Mouse (Mus musculus): ENCODE results near the gene Sorcs3. TPM values are rescaled to one million over a fixed set of nuclear protein-coding genes. Genes with fewer than 3 reads are reported as not detected.

The Sorcs3 gene
- polyA plus RNA-seq, 1 experiment, result not detected

DNA sequence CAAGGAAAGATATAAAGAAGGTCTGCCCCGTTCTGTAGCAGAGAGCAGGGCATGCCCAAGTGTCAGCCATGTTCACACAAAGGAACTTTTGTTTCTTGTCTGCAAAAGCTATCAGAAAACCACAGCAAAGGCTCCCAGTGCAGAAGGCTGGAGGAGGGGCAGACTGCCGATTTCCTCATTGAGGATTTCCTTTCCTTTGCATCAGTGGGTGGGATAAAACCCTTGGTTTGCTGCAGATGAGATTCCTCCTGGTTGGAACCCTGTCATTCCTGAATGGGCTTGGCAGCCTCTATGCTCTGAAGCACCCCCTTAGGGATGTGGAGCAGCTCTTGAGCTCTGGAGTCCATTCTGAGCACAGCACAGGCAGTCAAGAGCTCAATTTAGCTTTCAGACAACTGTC, 223.9 kb downstream of the Sorcs3 start:
- Histone ChIP-seq H3K36me3 (ENCODE audit: control insufficient read depth, insufficient read depth) (no peaks in the 10 kb centered on the region), H3K27me3 (ENCODE audit: control insufficient read depth, insufficient read depth, insufficient read length) (no peaks in the 10 kb centered on the region), H3K79me2 (ENCODE audit: control insufficient read depth, insufficient read depth) (no peaks in the 10 kb centered on the region), H3K4me3 (no peak overlapping the region), H3ac (ENCODE audit: control insufficient read depth, insufficient read length) (no peak overlapping the region), H3K4me2 (ENCODE audit: low read depth) (no peak overlapping the region)
- TF ChIP-seq MAX (IDR thresholded peaks at IDR 0.05; ENCODE audit: low read depth), result no peak
- no peak for TF ChIP-seq SRF (IDR thresholded peaks at IDR 0.05; ENCODE audit: control insufficient read depth, insufficient read length, low read depth)
- no peak for TF ChIP-seq USF1 (IDR thresholded peaks at IDR 0.05; ENCODE audit: low read depth)

DNA sequence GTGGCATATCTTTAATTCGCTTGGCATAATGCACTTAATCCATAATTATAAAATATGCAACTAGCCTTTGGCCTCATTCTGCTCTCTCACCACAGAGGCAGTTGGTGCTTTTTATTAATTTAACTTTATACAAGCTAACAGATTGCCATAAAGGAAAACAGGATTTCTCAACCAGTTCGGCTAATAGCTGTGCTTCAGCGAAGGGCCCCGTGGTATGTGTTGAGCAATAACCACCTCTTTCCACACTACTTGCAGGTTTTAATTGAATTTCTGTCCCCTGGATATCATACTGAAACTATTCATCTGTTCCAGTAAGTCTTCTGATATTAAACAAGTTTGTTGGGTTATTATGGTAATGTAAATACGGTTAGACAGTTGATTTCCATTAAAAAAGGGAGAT, 224.5 kb downstream of the Sorcs3 start:
- H3K36me3 ChIP-seq (ENCODE audit: control insufficient read depth, insufficient read depth), result no peaks in the 10 kb centered on the region
- H3K4me2 ChIP-seq (ENCODE audit: low read depth), result no peak overlapping the region
- no peak overlapping the region for H3K4me3 ChIP-seq
- H3K27me3 ChIP-seq (ENCODE audit: control insufficient read depth, insufficient read depth, insufficient read length), result no peaks in the 10 kb centered on the region
- no peaks in the 10 kb centered on the region for H3K79me2 ChIP-seq (ENCODE audit: control insufficient read depth, insufficient read depth)
- TF ChIP-seq USF1 (IDR thresholded peaks at IDR 0.05; ENCODE audit: low read depth), result no peak
- TF ChIP-seq REST (IDR thresholded peaks at IDR 0.05; ENCODE audit: insufficient read depth, insufficient read length), result no peak
- no peak for TF ChIP-seq CEBPB (IDR thresholded peaks at IDR 0.05; ENCODE audit: insufficient read depth, poor library complexity, severe bottlenecking)
- no peak for TF ChIP-seq MYOD1 (IDR thresholded peaks at IDR 0.05; ENCODE audit: control insufficient read depth in 1 of 3, insufficient read length in 2 of 3, low read depth in 2 of 3)
- TF ChIP-seq E2F4 (IDR thresholded peaks at IDR 0.05; ENCODE audit: insufficient read depth), result no peak
- TF ChIP-seq TCF12 (IDR thresholded peaks at IDR 0.05; ENCODE audit: insufficient read depth, poor library complexity, severe bottlenecking), result no peak
- no peak for TF ChIP-seq MYOG (IDR thresholded peaks at IDR 0.05; ENCODE audit: control insufficient read depth in 1 of 3, insufficient read depth in 1 of 3, insufficient read length in 2 of 3, low read depth in 2 of 3)
- TF ChIP-seq POLR2A (IDR thresholded peaks at IDR 0.05; ENCODE audit: insufficient read length, low read depth), result no peak
- TF ChIP-seq MAX (IDR thresholded peaks at IDR 0.05; ENCODE audit: low read depth), result no peak
- no peak for TF ChIP-seq POLR2AphosphoS2 (IDR thresholded peaks at IDR 0.05; ENCODE audit: insufficient read length, low read depth)
- TF ChIP-seq TCF3 (IDR thresholded peaks at IDR 0.05; ENCODE audit: insufficient read length, low read depth), result no peak
- TF ChIP-seq SRF (IDR thresholded peaks at IDR 0.05; ENCODE audit: control insufficient read depth, insufficient read length, low read depth), result no peak
- H3ac ChIP-seq (ENCODE audit: control insufficient read depth, insufficient read length), result no peak overlapping the region

DNA sequence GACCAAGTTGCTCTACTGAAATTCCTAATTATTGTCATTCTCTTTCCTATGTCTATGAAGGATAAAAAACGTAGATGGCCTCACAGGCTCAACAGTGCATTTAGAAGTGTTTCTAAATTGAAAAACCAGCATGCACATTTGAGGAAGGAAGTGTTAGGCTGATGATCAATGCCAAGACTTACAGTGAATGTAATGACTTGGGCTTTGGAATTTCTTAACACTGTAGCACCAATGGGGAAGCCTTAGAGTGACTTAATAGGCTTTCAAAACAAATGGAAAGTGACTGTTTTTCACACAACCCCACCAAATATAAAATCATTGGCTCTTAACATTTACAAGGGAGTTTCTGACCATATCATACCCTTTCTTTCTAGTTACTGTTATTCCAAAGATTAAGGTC, 232.6 kb downstream of the Sorcs3 start:
- H3K4me2 ChIP-seq (ENCODE audit: low read depth), result no peak overlapping the region
- H3ac ChIP-seq (ENCODE audit: control insufficient read depth, insufficient read length), result no peak overlapping the region
- H3K27me3 ChIP-seq (ENCODE audit: control insufficient read depth, insufficient read depth, insufficient read length), result no peaks in the 10 kb centered on the region
- no peaks in the 10 kb centered on the region for H3K36me3 ChIP-seq (ENCODE audit: control insufficient read depth, insufficient read depth)
- H3K4me3 ChIP-seq, result no peak overlapping the region
- TF ChIP-seq TCF12 (IDR thresholded peaks at IDR 0.05; ENCODE audit: insufficient read depth, poor library complexity, severe bottlenecking) (no peak), POLR2AphosphoS2 (IDR thresholded peaks at IDR 0.05; ENCODE audit: insufficient read length, low read depth) (no peak), MYOD1 (IDR thresholded peaks at IDR 0.05; ENCODE audit: control insufficient read depth in 1 of 3, insufficient read length in 2 of 3, low read depth in 2 of 3) (no peak), CEBPB (IDR thresholded peaks at IDR 0.05; ENCODE audit: insufficient read depth, poor library complexity, severe bottlenecking) (no peak), TCF3 (IDR thresholded peaks at IDR 0.05; ENCODE audit: insufficient read length, low read depth) (no peak), MAX (IDR thresholded peaks at IDR 0.05; ENCODE audit: low read depth) (no peak), SRF (IDR thresholded peaks at IDR 0.05; ENCODE audit: control insufficient read depth, insufficient read length, low read depth) (no peak), REST (IDR thresholded peaks at IDR 0.05; ENCODE audit: insufficient read depth, insufficient read length) (no peak), USF1 (IDR thresholded peaks at IDR 0.05; ENCODE audit: low read depth) (no peak), POLR2A (IDR thresholded peaks at IDR 0.05; ENCODE audit: insufficient read length, low read depth) (no peak), MYOG (IDR thresholded peaks at IDR 0.05; ENCODE audit: control insufficient read depth in 1 of 3, insufficient read depth in 1 of 3, insufficient read length in 2 of 3, low read depth in 2 of 3) (no peak), E2F4 (IDR thresholded peaks at IDR 0.05; ENCODE audit: insufficient read depth) (no peak)
- H3K79me2 ChIP-seq (ENCODE audit: control insufficient read depth, insufficient read depth), result no peaks in the 10 kb centered on the region

DNA sequence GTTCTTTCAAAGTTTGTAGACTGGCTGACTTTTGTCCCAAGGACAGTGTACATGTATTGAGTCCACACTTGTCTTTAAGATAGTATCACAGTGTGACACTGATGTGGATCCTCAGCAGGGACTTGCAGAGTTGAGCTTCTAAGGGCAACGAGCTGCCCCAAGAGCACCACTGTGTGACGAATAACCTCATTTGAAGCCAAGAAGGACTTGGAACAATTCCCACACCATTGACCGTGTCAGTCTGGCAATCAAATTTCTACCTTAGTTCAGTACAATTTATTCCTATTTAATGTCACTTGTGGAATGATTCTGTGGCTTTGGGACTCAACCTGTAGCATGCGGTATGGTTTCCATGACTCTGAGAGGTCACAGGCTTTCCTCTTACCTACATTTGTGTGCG, 255.3 kb downstream of the Sorcs3 start:
- no peak overlapping the region for H3ac ChIP-seq (ENCODE audit: control insufficient read depth, insufficient read length)
- TF ChIP-seq POLR2AphosphoS2 (IDR thresholded peaks at IDR 0.05; ENCODE audit: insufficient read length, low read depth) (no peak), E2F4 (IDR thresholded peaks at IDR 0.05; ENCODE audit: insufficient read depth) (no peak), MYOG (IDR thresholded peaks at IDR 0.05; ENCODE audit: control insufficient read depth in 1 of 3, insufficient read depth in 1 of 3, insufficient read length in 2 of 3, low read depth in 2 of 3) (no peak), MAX (IDR thresholded peaks at IDR 0.05; ENCODE audit: low read depth) (no peak), TCF3 (IDR thresholded peaks at IDR 0.05; ENCODE audit: insufficient read length, low read depth) (no peak), POLR2A (IDR thresholded peaks at IDR 0.05; ENCODE audit: insufficient read length, low read depth) (no peak), MYOD1 (IDR thresholded peaks at IDR 0.05; ENCODE audit: control insufficient read depth in 1 of 3, insufficient read length in 2 of 3, low read depth in 2 of 3) (no peak), CEBPB (IDR thresholded peaks at IDR 0.05; ENCODE audit: insufficient read depth, poor library complexity, severe bottlenecking) (no peak), TCF12 (IDR thresholded peaks at IDR 0.05; ENCODE audit: insufficient read depth, poor library complexity, severe bottlenecking) (no peak), USF1 (IDR thresholded peaks at IDR 0.05; ENCODE audit: low read depth) (no peak), REST (IDR thresholded peaks at IDR 0.05; ENCODE audit: insufficient read depth, insufficient read length) (no peak), SRF (IDR thresholded peaks at IDR 0.05; ENCODE audit: control insufficient read depth, insufficient read length, low read depth) (no peak)
- no peaks in the 10 kb centered on the region for H3K27me3 ChIP-seq (ENCODE audit: control insufficient read depth, insufficient read depth, insufficient read length)
- H3K36me3 ChIP-seq (ENCODE audit: control insufficient read depth, insufficient read depth), result no peaks in the 10 kb centered on the region
- H3K4me2 ChIP-seq (ENCODE audit: low read depth), result no peak overlapping the region
- H3K4me3 ChIP-seq, result no peak overlapping the region
- H3K79me2 ChIP-seq (ENCODE audit: control insufficient read depth, insufficient read depth), result no peaks in the 10 kb centered on the region

DNA sequence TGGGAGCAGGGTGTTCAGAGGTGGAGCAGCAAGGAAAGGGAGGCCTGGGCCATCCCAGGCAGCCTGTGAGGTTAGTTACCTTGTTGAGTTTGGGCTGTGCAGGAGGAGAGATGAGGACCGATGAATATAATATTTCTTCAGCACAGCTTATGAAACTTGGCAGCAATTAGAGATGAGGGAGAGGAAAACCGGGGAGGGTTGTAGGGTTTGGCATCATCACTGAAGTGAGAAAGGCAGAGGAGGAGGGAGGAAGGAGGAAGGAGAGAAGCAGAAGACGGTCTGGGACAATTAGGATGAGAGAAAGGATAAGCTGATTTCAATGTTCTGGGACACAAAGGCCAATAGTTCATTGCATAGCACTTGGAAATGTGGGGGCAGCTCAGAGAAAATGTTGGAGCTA, 256.6 kb downstream of the Sorcs3 start:
- Histone ChIP-seq H3K79me2 (ENCODE audit: control insufficient read depth, insufficient read depth) (no peaks in the 10 kb centered on the region), H3K36me3 (ENCODE audit: control insufficient read depth, insufficient read depth) (no peaks in the 10 kb centered on the region), H3K4me3 (no peak overlapping the region), H3ac (ENCODE audit: control insufficient read depth, insufficient read length) (no peak overlapping the region), H3K27me3 (ENCODE audit: control insufficient read depth, insufficient read depth, insufficient read length) (no peaks in the 10 kb centered on the region), H3K4me2 (ENCODE audit: low read depth) (no peak overlapping the region)
- TF ChIP-seq POLR2A (IDR thresholded peaks at IDR 0.05; ENCODE audit: insufficient read length, low read depth) (no peak), USF1 (IDR thresholded peaks at IDR 0.05; ENCODE audit: low read depth) (no peak)
